Mouse (Mus musculus) embryo, embryonic 11 days (tissue): ENCODE measurements at regions not wholly inside any gene's neighbourhood (a gene's known extent, or its start where the extent isn't known, plus 50 kb on each side); places are given as distances from the start of the nearest gene placed in this dataset.

Experiments
- DNase-seq: peaks from one replicate; pipeline ENCODE4 v3.0.0-alpha.2; 2015

DNA sequence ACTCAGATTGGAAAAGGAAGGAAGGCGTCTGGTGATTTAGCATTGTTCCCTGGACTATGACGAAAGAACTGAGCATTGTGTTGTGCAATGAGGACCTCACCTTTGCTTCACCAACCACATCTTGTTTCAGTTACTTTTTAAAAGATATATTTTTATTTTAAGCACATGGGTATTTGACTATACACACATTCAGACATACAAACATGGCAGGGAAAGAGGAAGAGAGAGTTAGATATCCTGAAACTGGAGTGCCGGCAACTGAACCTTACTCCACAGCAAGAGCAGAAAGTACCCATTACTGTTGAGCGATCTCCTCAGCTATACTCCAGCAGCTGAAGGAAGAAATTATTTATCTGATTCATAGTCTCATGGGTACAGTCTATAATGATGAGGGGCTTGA lies 287.7 kb downstream of the Rps29 start:
- DNase-seq: no peak

GRCm38 (mm10) chr12:68862991-68863356 lies 296.0 kb downstream of the Rps29 start:
- DNase-seq: no peak

DNA sequence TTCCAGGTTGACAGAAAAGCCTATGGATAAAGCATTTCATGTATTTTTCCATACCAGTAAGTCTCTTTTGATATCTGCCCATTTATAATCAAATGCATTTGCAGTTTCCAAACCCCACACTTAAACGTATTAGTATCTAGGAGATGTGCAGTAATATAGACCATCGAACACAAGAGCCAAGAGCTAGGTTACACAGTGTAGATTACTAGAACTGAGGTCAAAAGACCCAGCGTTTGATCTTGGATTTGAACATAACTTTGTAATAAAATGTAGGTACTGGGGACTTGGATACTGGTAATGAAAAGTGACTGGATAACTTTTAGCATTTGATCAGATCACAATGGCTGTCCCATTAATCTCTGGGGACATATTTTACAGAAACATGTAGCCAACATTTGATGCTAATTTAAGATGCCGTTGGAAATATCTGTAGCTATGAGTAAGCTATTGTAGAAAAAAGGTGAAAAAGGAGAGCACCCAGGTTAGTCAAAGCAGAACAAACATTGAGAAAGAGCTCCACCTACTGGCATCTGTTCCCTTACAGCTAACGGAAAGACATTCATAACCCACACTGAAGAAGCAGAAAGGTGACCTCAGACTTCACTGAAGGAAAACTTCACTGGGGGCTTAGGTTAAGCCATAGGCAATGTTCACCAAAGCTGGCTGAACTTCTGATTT lies 296.5 kb downstream of the Rps29 start:
- peak; percentile 70 for DNase-seq

DNA sequence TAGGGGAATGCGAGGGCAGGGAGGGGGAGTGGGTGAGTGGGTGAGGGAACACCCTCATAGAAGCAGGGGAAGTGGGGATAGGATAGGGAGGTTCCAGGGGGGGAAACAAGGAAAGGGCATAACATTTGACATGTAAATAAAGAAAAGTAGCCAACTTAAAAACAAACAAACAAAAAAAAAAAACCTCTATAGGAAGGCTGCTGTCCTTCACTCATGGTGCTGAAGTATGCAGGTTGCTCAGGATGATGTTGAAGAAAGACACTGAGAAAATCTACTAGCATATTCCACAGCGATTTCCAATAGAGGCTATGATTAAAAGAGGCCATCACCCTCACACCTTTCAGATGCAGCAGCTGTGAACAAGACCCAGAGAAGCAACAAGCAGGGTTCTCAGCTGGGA lies 298.7 kb downstream of the Rps29 start:
- peak; percentile 30 for DNase-seq

DNA sequence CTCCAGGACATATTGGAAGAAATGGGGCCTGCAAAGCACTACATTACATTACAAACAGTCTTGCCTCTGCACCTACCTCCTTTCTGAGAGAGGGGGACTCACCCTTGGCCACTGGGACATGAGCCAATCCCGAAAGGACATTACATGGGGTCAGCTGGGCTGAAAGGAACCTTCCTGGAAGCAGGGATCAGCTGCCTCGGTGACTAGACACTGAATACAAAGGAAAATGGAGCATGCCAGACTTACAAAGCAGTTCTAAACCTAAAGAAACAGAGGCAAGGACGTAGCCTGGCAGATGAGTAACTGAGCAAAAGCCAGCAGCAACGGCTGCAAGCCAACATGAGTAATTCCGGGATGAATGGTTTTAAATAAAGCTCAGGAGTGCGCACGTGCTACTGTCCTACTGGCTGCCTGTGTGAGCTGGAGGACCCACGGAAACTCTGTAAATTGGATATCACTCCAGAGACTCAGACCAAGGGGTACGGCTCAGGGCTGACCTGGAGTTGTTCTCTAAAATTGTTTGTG lies 309.3 kb downstream of the Rps29 start:
- DNase-seq: no peak

- DNase-seq: no peak
Observed at GRCm38 (mm10) chr12:68840815-68841214, 318.2 kb downstream of the Rps29 start.

DNA sequence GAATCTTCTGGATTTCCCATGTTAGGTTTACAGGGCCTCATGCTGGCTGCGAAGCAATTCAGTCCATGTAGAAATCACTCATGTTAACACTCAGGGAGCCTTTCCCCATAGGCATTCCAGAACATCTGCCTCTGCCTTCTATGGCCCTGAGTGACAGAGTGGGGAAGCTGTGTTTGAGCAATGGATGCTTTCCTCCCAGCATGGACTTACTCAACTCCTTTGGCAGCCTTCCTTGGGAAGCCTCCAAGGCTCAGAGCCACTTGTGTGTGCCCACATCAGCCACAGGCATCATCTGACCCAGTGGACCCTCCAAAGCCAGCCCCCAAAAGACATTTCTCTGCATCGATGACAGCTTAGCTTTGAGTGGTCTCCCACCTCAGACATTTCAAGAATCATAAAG lies 318.8 kb downstream of the Rps29 start:
- DNase-seq: no peak

DNA sequence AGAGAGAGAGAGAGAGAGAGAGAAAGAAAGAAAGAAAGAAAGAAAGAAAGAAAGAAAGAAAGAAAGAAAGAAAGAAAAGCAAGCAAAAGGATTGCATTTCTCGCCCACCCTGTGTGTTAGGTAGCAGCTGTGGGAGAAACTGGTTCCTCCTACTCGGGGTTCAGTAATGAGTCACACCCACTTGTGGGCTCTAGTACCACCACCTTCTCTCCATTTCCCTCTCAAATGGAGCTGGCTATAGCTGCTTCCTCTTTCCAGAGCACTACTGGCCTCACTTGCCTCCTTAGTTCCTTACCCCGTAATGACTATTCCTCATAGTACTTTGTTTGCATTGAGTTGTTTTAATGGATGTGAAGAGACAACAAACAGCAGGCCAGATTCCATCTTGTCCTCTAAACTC lies 323.0 kb downstream of the Rps29 start:
- DNase-seq: no peak

- no peak for DNase-seq
Observed at GRCm38 (mm10) chr12:68833914-68834313, 325.1 kb downstream of the Rps29 start.

- no peak for DNase-seq
Observed at GRCm38 (mm10) chr12:68829404-68829803, 329.6 kb downstream of the Rps29 start.

- DNase-seq: no peak
Observed at GRCm38 (mm10) chr12:68827549-68828249, 331.3 kb downstream of the Rps29 start.

GRCm38 (mm10) chr12:68794396-68794795 lies 364.6 kb downstream of the Rps29 start:
- DNase-seq: no peak

- no peak for DNase-seq
Observed at GRCm38 (mm10) chr12:68783636-68784035, 375.4 kb downstream of the Rps29 start.

- DNase-seq: no peak
Observed at GRCm38 (mm10) chr12:68775503-68775902, 383.5 kb downstream of the Rps29 start.

- no peak for DNase-seq
Observed at GRCm38 (mm10) chr12:68774800-68775199, 384.2 kb downstream of the Rps29 start.

DNA sequence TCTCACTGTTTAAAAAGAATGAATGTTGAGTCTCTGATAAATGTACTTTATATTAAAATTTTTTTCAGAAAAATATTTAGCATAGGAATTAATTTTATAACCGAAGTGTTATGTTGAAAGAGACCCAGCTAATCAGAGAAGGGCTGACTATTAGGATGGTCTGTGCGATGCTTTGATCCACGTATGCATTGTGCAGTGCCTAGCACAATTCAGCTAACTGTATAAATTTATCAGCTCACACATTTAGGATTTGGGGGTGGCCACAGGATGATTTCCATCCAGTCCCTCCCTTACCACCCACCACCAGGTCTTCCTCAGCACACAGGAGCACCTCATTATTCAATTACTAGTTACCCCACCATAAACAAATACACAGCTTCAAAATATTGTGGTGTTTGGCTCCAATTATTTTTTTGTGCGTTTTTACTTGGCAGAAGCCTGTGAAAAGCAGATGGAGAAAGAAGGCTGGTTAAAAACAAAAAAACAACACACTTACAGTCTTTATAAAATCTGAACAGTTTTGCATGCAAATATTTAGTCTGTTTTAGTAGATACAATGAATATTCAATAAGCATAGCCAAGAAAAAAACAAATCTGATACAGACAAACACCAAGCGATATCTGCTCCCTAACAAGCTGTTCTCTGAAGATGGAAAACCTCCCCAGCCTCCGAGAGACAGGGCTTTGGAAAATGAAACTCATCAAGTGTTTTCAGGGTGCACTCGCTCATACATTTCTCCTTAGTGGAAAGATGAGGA lies 400.5 kb downstream of the Rps29 start:
- no peak for DNase-seq

- DNase-seq: peak; percentile 5
Observed at GRCm38 (mm10) chr12:68728882-68729281, 430.1 kb downstream of the Rps29 start.

DNA sequence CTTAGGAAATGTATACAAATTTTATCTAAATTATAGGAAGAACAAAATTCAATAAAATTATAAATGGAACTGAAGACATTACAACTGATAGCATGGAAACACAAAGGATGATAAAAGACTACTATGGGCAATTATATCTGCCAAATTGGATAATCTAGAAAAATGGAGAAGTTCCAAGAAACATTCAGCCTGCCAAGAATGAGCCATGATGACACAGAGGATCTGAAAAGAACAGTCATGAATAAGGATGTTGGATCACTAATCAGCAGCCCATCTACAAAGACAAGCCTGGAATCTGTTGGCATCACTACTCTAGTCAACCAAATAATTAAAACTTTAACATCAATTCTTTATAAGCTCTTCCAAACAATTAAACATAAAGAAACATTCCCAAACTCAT lies 440.0 kb downstream of the Rps29 start:
- DNase-seq: no peak

GRCm38 (mm10) chr12:68694275-68695267 lies 464.4 kb downstream of the Rps29 start:
- DNase-seq: no peak

DNA sequence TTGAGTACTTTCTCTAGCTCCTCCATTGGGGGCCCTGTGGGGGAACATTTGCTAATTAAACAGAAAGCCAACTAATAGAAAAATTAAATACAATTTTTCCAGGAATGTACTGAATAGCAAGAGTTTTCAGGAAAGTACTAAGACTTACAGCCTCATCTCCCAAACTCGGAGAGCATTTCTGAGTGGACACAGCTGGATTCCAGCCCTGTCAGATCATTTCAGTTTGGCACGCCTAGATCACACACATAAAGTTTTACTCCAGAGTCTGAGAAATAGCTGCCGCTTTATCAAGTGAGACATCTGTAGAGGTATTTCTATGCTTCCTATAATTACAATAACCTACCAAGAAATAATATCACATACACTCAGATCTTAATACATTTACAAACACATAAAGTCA lies 470.7 kb downstream of the Rps29 start:
- no peak for DNase-seq

- no peak for DNase-seq
Observed at GRCm38 (mm10) chr12:68683897-68684296, 475.1 kb downstream of the Rps29 start.

DNA sequence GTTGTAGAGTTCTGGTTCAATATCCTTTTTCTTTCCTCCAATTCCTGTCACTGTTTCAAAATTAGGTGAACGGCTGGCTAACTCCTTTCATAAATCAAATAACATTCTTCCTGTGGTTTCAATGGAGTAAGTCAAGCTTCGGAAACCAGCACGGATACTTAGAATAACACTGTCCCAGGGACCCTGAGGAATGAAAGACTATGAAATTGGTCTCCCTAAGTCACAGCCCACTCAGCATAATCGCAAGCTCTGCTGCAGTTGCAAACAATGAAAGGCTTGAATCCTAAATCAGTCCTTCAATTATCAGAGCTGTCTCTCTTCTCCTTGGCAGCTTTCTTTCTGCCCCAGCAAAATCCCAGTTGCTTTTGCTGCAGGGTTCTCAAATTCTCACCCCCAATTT lies 475.8 kb downstream of the Rps29 start:
- DNase-seq: peak; percentile 49

GRCm38 (mm10) chr12:68680668-68681067 lies 478.3 kb downstream of the Rps29 start:
- no peak for DNase-seq
